Mouse (Mus musculus): ENCODE data around the gene Ackr2. TPM values are rescaled to one million over a fixed set of nuclear protein-coding genes. Genes with fewer than 3 reads are reported as not detected.

Gene Ackr2
- total and polyA plus RNA-seq, 2 experiments from 2014 or later: 1.0 to 5.1 TPM

GRCm38 (mm10) chr9:121915056-121915455, 16.9 kb downstream of the Ackr2 start:
- no peak for ATAC-seq
- WGBS: 89% methylated on average over 10 of the region's 10 CpGs
- no peaks in the 10 kb centered on the region for H3K27me3 ChIP-seq (ENCODE audit: insufficient read depth, low read length)
- no peak overlapping the region for H3K4me2 ChIP-seq (ENCODE audit: low read depth, low read length)
- H3K9me3 ChIP-seq (ENCODE audit: low read length): no peaks in the 10 kb centered on the region
- TF ChIP-seq CTCF (IDR thresholded peaks at IDR 0.05; ENCODE audit: low read depth): no peak
- H3K4me3 ChIP-seq (ENCODE audit: low read length): no peak overlapping the region
- no peak overlapping the region for H3K9ac ChIP-seq (replicated peaks; ENCODE audit: low read length)
- no peaks in the 10 kb centered on the region for H3K36me3 ChIP-seq (ENCODE audit: insufficient read depth, low read length)
- H3K4me1 ChIP-seq (ENCODE audit: insufficient read depth, low read length): no peaks in the 10 kb centered on the region
- no peak for DNase-seq (ENCODE audit: low spot score)
- no peak overlapping the region for H3K27ac ChIP-seq

- H3K4me3 ChIP-seq (ENCODE audit: low read length): no peak within 1 kb of the TSS
- H3K4me2 ChIP-seq (ENCODE audit: low read depth, low read length): no peak within 1 kb of the TSS
- H3K27me3 ChIP-seq (ENCODE audit: insufficient read depth, low read length): no peaks in the 10 kb centered on the region
- TF ChIP-seq CTCF (IDR thresholded peaks at IDR 0.05; ENCODE audit: low read depth): no peak
- no peak within 1 kb of the TSS for H3K9ac ChIP-seq (replicated peaks; ENCODE audit: low read length)
- no peaks in the 10 kb centered on the region for H3K36me3 ChIP-seq (ENCODE audit: insufficient read depth, low read length)
- no peaks in the 10 kb centered on the region for H3K4me1 ChIP-seq (ENCODE audit: insufficient read depth, low read length)
- no peak for ATAC-seq
- H3K9me3 ChIP-seq (ENCODE audit: low read length): no peaks in the 10 kb centered on the region
- no peak within 1 kb of the TSS for H3K27ac ChIP-seq
- DNase-seq (ENCODE audit: low spot score): no peak
- 74% methylated on average over 8 of the region's 8 CpGs for WGBS
These were observed 17.9 kb downstream of the Ackr2 start, which contains the start of gene Cyp8b1 for GRCm38 (mm10) chr9:121916102-121916501. Gene Cyp8b1 (minus strand): TSS chr9:121916305.

DNA sequence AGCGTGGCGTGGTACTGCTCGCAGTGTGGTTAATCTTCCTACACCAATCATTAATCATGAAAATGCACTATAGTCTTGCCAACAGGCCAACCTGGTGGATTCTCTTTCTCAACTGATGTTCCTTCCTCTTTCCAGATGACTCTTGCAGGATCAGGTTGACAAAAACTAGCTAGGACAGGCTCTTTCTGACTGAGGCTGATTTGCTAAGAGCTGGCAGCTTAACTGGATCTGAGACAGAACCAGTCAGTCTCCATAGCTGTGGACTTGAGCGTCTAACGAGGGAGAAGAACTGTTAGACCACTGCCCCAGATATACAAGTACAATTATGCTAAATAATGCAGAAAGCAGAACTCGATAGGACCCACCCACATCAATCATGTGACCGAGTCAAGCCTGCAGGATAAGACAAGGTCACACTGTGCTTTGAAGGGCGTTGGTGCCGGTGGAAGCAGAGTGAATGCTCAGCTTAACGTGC, 20.9 kb downstream of the Ackr2 start:
- Histone ChIP-seq H3K36me3 (ENCODE audit: insufficient read depth, low read length) (no peaks in the 10 kb centered on the region), H3K9me3 (ENCODE audit: low read length) (no peaks in the 10 kb centered on the region), H3K4me3 (ENCODE audit: low read length) (no peak overlapping the region), H3K9ac (replicated peaks; ENCODE audit: low read length) (no peak overlapping the region), H3K4me1 (ENCODE audit: insufficient read depth, low read length) (no peaks in the 10 kb centered on the region), H3K4me2 (ENCODE audit: low read depth, low read length) (no peak overlapping the region), H3K27me3 (ENCODE audit: insufficient read depth, low read length) (no peaks in the 10 kb centered on the region), H3K27ac (no peak overlapping the region)
- DNase-seq (ENCODE audit: low spot score) (no peak), ATAC-seq (no peak)
- 71% methylated on average over 10 of the region's 10 CpGs for WGBS
- no peak for TF ChIP-seq CTCF (IDR thresholded peaks at IDR 0.05; ENCODE audit: low read depth)

DNA sequence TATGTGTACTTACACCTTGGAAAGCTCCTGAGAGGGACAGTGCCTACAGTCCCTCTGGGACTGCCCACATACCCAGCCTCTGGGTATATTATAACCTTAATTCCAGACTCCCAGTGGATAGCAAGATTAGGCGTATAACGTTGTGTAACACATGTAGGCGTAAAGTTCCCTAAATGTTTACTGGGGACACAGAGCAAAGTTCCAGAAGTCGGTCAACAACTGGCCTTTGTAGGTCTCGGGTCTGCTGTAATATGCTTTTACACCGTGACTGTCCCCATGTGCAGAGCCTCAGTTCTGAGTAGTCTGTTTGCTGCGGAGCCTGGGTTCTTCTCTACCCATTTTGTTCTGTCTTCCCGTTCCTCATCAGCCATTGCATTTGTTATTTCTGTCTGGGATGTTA, 25.3 kb downstream of the Ackr2 start:
- H3K36me3 ChIP-seq (ENCODE audit: insufficient read depth, low read length): no peaks in the 10 kb centered on the region
- no peak for DNase-seq (ENCODE audit: low spot score)
- no peak overlapping the region for H3K4me2 ChIP-seq (ENCODE audit: low read depth, low read length)
- no peaks in the 10 kb centered on the region for H3K27me3 ChIP-seq (ENCODE audit: insufficient read depth, low read length)
- TF ChIP-seq CTCF (IDR thresholded peaks at IDR 0.05; ENCODE audit: low read depth): no peak
- no peaks in the 10 kb centered on the region for H3K9me3 ChIP-seq (ENCODE audit: low read length)
- no peaks in the 10 kb centered on the region for H3K4me1 ChIP-seq (ENCODE audit: insufficient read depth, low read length)
- no peak overlapping the region for H3K9ac ChIP-seq (replicated peaks; ENCODE audit: low read length)
- no peak overlapping the region for H3K27ac ChIP-seq
- no peak for ATAC-seq
- WGBS: 82% methylated on average over 8 of the region's 8 CpGs
- no peak overlapping the region for H3K4me3 ChIP-seq (ENCODE audit: low read length)

- ATAC-seq (no peak), DNase-seq (ENCODE audit: low spot score) (no peak)
- no peak overlapping the region for H3K27ac ChIP-seq
- H3K4me1 ChIP-seq (ENCODE audit: insufficient read depth, low read length): no peaks in the 10 kb centered on the region
- no peak for TF ChIP-seq CTCF (IDR thresholded peaks at IDR 0.05; ENCODE audit: low read depth)
- 61% methylated on average over 5 of the region's 5 CpGs for WGBS
- no peaks in the 10 kb centered on the region for H3K36me3 ChIP-seq (ENCODE audit: insufficient read depth, low read length)
- H3K9me3 ChIP-seq (ENCODE audit: low read length): no peaks in the 10 kb centered on the region
- H3K9ac ChIP-seq (replicated peaks; ENCODE audit: low read length): no peak overlapping the region
- no peaks in the 10 kb centered on the region for H3K27me3 ChIP-seq (ENCODE audit: insufficient read depth, low read length)
- H3K4me2 ChIP-seq (ENCODE audit: low read depth, low read length): no peak overlapping the region
- no peak overlapping the region for H3K4me3 ChIP-seq (ENCODE audit: low read length)
These were observed 25.8 kb downstream of the Ackr2 start for GRCm38 (mm10) chr9:121923906-121924305.

- WGBS: 90% methylated on average over 9 of the region's 9 CpGs
- Histone ChIP-seq H3K27me3 (ENCODE audit: insufficient read depth, low read length) (no peaks in the 10 kb centered on the region), H3K4me1 (ENCODE audit: insufficient read depth, low read length) (no peaks in the 10 kb centered on the region)
These were observed 26.9 kb downstream of the Ackr2 start for GRCm38 (mm10) chr9:121924901-121925560.

GRCm38 (mm10) chr9:121925959-121926358, 27.8 kb downstream of the Ackr2 start:
- Histone ChIP-seq H3K9ac (replicated peaks; ENCODE audit: low read length) (no peak overlapping the region), H3K4me3 (ENCODE audit: low read length) (no peak overlapping the region), H3K27me3 (ENCODE audit: insufficient read depth, low read length) (no peaks in the 10 kb centered on the region), H3K4me1 (ENCODE audit: insufficient read depth, low read length) (no peaks in the 10 kb centered on the region), H3K9me3 (ENCODE audit: low read length) (no peaks in the 10 kb centered on the region), H3K4me2 (ENCODE audit: low read depth, low read length) (no peak overlapping the region), H3K36me3 (ENCODE audit: insufficient read depth, low read length) (no peaks in the 10 kb centered on the region), H3K27ac (no peak overlapping the region)
- ATAC-seq: no peak
- WGBS: 76% methylated on average over 8 of the region's 8 CpGs
- DNase-seq (ENCODE audit: low spot score): no peak
- TF ChIP-seq CTCF (IDR thresholded peaks at IDR 0.05; ENCODE audit: low read depth): no peak

More at GRCm38 (mm10) chr9:121924901-121925560, 26.9 kb downstream of the Ackr2 start:
- H3K4me2 ChIP-seq (ENCODE audit: low read depth, low read length): no peak overlapping the region
- no peak overlapping the region for H3K9ac ChIP-seq (replicated peaks; ENCODE audit: low read length)
- no peak for ATAC-seq
- no peaks in the 10 kb centered on the region for H3K9me3 ChIP-seq (ENCODE audit: low read length)
- no peaks in the 10 kb centered on the region for H3K36me3 ChIP-seq (ENCODE audit: insufficient read depth, low read length)
- no peak overlapping the region for H3K4me3 ChIP-seq (ENCODE audit: low read length)
- DNase-seq (ENCODE audit: low spot score): no peak
- no peak for TF ChIP-seq CTCF (IDR thresholded peaks at IDR 0.05; ENCODE audit: low read depth)
- no peak overlapping the region for H3K27ac ChIP-seq

All from hindbrain, postnatal 0 days (tissue).